Mouse (Mus musculus): Measurements from ENCODE around the gene Aff1. TPM values are rescaled to one million over a fixed set of nuclear protein-coding genes. Genes with fewer than 3 reads are reported as not detected.

Gene Aff1
- total RNA-seq, 2 experiments from 2014 or later: 38.4 to 56.7 TPM

DNA sequence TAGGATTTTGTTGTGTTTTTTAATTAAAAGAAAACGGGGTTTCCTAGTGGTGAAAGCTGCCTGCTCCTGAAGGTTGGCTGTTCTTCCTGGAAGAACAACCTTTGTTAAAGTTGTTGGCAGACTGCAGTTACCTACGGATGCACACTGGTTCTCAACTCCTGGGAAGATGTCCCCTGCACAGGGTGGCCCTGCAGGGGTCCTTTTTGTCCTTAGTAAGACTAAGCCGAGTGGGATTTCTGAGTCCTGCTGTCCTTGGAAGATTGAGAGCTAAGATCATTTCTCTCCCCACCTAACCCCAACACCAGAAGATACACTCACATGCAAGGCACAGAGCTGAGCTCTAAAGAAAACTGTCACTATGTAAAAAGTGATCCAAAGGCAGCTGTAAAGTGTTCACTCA lies 32.6 kb downstream of the Aff1 start:
- DNase-seq: no peak
- intact Hi-C loops (cut with DNase I): no loop called here

DNA sequence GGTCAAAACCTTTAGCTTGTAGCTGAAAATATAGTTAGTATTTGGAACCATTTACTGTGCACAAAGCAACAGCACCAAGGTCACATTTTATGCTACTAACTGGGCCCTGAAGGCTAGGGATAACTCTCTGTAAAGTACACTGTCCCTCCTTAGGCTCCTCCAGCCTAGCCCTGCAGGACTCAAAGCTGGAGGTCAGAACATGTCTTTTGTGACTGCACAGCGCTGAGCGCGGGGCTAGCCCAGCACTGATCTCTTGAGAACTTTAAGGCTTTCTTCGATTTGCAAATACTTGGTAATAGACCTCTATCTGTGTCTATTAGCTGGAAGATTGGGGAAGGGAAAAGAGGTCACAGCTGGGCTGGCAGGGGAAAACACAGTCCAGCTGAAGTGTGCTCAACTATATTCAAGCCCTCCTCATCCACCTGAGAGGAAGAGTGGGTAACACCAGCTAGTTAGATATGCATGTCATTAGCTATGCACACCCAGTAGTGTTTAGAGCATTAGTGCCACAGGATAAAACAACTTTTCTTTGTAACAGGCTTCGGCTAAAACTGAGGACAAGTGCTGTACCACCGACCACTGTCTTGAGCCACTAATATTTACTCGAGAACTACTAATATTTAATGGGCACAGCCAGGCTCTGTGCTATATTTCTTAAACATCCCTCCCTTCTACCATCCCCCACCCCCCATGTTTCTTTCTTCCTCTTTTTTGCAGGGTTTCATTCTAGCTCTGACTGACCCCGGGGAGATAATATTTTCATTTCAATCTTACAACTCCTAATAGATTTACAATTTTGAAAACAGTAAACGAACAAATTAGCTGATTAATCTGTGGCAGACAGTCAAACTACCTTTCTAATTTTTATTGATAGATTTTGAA lies 33.3 kb downstream of the Aff1 start:
- intact Hi-C loops (cut with DNase I): no loop called here
- no peak for DNase-seq

DNA sequence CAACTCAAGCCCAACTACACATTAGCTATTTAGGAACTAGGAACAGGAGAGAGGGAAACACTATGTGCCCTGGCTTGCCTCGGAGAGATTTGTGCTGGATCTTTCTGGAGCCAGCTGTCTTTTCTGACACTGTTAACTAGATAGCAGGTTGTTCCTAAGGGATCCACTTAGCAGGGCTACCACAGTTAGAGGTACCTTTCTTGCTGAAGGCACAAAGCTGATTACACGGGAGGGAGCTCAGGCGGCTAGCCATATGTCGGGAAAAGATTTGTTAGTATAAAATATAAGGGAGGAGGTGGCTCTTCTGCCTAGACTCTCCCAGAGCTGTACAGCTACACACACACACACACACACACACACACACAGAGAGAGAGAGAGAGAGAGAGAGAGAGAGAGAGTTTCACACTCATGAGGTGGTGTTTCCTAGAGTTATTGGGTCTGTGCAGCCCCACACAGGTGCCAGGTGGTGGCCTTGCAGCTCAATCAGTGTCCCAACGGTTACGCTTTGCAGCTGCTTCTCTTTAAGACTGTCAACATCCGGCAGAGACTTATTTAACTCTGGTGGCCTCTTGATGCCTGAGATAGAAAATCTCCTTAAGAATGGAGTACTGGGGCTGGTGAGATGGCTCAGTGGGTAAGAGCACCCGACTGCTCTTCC lies 34.2 kb downstream of the Aff1 start:
- DNase-seq: no peak
- intact Hi-C loops (cut with DNase I): no loop called here

DNA sequence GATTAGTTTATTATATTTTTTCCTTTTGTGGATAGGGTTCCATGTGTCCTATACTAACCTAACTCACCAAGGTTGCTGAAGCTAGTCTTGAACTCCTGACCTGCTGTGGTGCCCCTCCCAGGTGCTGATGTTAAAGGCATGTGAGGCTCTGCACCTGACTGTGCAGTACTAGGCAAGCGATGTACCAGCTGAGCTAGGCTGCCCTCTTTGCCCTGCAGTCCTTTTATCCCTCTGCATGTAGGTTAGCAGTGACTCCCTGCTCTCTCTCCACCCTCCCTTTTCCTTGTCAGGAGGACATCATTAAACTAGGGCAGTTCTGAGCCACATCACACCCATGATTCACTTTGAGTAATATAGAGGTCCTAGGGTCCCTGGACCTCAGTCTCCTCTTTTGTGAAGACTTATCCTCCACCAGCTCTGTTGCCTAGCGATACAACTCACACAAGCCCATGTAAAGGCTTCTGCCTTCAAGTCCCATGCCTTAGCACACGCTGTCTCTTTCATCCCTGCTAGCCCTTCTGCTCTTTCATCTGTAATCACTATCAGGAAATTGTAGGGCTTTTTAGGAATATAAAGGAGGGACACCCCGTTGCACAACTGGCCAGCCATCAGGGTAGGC lies 35.7 kb downstream of the Aff1 start:
- DNase-seq: no peak
- intact Hi-C loops (cut with DNase I): no loop called here

DNA sequence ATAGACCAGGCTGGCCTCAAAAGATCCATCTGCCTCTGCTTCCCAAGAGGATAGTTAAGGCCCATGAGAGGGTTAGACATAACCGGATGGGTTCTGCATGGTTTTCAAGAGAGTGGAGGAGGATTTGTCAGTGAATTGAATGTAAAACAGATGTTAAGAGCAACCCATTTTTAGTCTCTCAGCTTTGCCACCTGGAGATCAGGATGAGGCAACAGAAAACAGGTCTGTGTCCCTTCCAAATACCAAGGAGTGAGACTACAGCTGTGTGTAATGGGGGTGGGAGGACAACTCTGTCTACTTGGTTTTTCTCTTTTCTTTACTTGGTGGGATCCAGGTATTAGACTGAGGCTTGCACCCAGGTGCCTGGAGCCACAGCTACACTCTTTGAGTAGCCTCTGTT lies 37.1 kb downstream of the Aff1 start:
- intact Hi-C loops (cut with DNase I): no loop called here
- no peak for DNase-seq

DNA sequence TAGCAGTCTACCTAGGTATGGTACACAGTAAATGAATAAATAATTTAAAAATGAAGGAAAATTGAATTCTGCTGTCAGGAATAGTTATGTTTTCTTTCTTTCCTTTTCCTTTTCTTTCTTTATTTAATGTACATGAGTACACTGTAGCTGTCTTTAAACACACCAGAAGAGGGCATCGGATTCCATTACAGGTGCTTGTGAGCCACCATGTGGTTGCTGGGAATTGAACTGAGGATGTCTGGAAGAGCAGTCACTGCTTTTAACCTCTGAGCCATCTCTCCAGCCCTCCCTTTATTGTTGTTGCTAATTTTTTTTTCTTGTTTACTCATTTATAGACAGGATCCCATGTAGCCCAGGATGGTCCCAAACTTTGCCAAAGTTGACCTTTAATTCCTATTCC lies 38.0 kb downstream of the Aff1 start:
- intact Hi-C loops (cut with DNase I): no loop called here
- no peak for DNase-seq

DNA sequence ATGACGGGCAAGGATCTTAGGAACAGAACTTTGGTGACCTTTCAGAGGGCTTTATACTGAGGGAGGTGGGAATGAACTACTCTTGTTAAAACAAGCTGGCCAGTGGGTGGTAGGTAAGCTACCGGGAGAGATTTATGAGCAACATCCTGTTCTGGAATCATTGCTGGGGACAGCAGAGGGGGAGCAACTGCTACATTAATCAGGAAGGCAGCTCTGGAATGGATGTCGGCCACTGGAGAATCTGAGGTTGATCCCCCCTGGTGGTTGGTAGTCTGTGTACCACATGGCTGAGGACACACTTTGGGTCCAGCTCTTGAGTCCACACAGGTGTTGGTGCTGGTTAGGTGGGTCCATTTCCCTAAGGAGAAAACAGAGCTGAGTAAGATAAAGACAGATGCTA lies 38.6 kb downstream of the Aff1 start:
- intact Hi-C loops (cut with DNase I): no loop called here
- no peak for DNase-seq

DNA sequence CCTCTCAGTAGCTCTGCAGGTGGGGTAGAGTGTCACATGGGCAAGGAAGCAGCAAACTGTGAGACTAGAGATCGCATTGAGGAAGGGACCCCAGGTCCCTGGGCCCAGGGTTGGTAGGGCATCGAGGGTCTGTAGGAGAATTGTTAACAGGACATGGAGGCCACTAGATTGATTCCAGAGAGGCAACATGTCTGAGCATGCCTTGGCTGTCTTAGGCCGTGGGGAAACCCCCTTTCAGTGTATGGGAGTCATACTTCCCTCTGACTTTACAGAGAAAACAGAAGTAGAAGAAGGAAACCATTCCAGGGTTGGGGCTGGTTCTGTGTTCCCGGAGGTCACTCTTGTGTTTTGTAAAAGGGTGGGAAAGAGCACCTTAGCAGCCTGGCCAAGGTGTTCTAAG lies 40.4 kb downstream of the Aff1 start:
- no peak for DNase-seq
- intact Hi-C loops (cut with DNase I): no loop called here

DNA sequence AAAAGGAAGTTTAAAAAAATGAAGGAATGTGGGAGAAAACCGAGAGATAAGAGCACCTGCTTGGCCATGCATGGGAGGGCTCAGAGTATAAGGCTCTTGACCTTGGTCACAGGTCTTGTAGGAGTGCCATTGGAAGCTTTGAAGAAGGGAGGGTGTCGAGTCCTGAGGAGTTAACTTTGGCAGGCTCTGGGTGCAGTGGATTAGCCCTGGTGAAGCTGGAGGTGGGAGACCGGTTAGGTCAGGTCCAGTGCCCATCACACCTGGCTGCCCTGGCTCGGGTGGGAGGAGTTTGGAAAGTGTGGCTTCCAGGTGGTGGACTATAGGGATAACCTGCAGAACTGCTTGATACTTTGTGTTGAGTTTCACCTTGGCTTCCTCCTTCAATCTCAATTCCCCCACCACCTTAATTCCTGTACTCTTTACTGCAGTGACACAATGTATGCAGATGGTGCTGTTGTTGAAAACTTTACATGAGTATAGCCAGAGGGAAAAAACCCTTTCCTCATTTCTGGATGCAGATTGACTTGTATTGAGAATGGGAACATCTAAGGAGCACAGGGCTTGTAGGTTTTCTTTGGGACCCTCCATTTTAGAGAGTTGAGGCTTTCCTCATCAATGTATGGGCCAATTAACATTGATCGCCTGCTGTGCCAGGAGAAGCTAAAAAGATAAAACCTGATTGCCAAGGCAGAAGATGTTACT lies 43.4 kb downstream of the Aff1 start:
- DNase-seq: no peak
- intact Hi-C loops (cut with DNase I): no loop called here

DNA sequence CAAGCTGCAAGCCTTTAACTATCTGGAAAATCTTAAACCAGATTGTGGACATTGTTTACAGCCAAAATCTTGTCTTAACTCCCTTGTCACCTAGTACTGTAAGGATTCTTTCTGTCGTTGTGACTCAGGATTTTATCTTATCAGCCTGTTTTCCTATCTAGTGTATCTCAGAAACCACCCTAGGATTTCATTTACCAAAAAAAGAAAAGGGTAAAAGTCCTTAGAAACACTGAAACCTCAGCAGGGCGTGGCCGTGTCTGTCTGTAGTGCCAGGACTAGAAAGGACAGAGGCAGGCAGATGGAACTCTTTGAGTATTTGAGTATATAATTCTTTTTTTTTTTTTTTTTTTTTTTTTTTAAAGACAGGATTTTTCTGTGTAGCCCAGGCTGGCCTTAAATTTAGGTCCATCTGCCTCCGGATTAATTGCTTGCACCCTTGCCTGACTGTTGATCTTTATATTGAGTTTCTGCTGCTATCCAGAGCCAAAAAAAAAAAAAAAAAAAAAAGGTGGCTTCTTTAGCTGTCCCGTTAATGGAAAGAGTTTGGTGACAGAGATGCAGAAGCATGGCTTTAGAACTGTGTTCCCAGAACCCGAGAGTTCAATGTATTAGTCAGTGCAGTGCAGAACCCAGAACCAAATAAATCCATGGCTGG lies 44.5 kb downstream of the Aff1 start:
- DNase-seq: no peak
- intact Hi-C loops (cut with DNase I): no loop called here

DNA sequence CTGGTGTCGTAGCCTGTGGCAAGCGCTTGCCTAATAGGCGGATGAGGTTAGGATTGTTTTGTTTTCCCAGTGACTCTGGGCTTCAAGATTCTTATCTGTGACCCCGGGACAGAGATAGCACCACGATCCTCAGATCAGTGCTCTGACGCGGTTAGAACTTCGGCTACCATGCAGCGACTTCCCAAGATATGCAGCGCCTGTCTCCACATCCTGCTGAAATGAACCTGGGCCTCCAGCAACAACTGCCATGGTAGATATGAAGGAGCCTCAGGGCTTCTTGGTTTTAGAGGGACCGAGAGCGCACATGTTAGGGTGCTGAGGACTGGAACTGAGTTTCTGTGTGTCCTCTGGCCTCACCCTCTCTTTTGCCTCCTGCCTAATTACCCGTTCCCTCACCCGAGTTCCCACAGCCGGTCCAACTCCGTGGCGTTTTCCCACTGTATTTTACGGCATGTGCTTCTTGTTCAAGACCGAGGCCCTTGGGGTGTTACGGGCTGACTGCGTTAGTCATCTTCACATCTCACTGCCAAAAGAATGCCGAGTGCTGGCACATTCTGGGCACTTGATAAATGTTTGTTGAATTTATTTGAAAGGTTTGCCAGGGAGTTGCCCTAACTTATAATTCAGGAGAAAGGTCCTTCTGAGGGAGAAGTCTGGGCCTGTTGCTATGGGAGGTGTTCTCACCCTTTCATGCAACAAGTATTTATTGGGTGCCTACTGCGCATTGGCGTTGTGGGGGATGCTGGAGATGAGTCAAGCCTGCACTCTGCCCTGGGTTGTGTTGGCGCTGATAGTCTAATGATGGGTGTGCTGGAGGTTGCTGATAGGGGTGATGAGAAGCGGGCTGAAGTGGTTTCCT lies 45.3 kb downstream of the Aff1 start:
- intact Hi-C loops (cut with DNase I): no loop called here
- DNase-seq: no peak

DNA sequence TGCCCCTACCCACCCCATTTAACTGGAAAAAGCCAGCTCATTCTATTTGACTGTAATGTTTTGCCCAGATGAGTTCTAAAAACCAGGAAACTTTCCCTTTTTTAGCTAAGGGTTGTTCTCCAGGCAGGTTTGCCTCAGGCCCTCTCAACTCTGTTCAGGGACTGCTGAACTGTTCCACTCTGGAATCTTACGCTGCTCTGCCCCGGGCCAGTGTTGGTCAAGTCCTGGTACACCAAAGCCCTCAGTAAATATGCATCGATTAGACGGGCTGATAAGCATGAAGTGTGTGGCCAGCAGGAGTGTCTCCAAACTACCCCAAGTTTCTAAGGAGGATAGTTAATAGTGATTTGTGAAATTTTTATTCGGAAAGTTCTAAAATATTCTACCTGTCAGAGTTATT lies 46.3 kb downstream of the Aff1 start:
- DNase-seq: no peak
- intact Hi-C loops (cut with DNase I): no loop called here

DNA sequence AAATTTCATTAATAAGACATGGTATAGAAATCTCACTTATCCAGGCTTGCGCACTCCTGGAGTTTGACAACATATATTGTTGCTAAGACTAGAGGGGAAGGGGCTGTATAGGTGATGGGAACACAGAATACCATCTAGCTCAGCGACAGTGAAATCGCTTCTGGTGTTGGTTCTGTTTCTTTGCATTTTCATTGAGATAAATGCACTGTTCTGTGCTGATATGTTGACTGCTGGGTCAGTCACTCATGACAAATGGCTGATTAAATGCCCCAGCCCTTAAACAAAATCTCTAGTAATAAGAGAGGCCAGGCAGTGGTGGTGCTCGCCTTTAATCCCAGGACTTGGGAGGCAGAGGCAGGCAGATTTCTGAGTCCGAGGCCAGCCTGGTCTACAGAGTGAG lies 47.0 kb downstream of the Aff1 start:
- DNase-seq: no peak
- intact Hi-C loops (cut with DNase I): no loop called here

DNA sequence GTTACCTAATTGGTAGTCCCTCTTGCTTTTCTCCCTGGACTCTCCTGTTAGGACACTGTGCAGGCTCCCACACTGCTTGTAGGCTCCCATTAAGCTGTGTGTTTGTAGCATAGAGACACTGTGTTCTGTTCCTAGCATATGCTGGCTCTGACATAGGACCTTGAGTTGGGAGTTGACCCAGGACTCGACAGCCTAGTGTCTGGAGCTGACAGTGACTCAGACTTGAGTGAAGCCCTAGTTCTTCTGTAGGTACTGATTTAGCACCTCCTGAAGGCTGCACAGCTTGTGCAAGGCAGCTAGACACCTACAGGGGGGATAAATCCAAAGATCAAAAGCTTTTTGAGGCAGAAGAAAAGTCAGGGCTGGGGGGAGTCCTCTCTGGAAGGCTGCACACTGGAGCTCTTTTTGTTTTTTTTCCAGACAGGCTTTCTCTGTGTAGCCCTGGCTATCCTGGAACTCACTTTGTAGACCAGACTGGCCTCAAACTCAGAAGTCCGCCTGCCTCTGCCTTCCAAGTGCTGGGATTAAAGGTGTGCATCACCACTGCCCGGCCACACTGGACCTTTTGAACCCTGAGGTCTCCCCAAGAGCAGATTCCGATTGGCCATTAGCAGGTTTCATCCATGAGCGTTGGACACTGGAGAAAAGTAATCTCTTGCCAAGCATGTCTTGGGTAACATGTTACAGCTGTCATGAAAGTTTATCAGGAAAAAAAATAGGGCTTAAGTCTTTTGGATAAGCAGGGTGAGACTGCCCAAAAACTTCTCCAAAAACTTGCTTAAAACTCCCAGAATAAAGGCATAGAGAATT lies 48.1 kb downstream of the Aff1 start:
- DNase-seq: no peak
- intact Hi-C loops (cut with DNase I): no loop called here

DNA sequence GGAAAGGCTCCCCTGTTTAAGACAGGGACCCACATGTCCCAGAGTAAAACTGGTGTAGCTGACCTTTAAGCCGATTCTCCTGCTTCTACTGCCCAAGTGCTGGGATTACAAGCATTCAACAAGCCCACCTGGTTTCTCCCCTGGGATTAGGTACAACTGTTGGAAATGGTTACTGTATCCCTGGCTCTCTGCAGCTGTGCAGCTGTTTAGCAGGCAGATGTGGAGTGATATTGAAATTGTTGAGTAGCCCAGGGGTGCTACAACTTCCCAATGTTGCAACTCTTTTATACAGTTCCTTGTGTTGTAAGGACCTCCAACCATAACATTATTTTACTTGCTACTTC lies 48.7 kb downstream of the Aff1 start:
- no peak for DNase-seq
- intact Hi-C loops (cut with DNase I): no loop called here

DNA sequence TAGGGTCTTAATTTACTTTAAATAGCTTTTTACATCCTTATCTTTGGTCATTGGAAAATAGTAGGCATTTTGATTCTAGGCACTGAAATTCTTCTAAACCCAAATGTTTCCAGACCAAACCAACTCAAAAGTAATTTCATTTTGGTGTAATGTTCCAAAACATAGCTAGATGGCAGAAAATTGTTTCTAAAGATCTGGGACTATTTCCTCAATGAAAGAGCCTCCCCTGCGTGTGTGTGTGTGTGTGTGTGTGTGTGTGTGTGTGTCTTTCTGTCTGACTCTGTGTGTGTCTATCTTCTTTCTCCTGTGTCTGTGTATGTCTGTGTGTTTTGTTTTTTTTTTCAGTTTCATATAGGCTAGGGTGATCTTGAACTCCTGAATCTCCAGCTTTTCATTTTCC lies 49.3 kb downstream of the Aff1 start:
- intact Hi-C loops (cut with DNase I): no loop called here

DNA sequence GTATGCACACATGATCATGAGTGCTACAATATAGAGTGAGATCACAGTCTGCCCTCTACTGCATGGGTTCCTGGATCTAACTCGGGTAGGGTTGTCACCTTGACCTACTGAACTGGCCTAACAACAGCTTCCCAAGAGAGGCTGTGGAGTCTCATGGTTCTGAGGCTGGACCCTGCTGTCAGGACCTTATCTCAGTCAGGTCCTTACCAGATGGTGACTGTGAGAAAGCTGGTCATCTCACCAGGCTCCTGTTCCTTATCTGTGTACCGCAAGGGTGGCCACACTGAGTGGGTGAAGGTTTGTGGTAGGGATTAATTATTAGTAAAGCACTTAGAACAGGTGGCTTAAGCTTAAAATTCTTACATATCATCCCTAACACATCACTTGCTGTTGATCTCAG lies 49.8 kb downstream of the Aff1 start:
- intact Hi-C loops (cut with DNase I): no loop called here
- DNase-seq: no peak

More for the DNA sequence above, 49.3 kb downstream of the Aff1 start:
- no peak for DNase-seq

DNA sequence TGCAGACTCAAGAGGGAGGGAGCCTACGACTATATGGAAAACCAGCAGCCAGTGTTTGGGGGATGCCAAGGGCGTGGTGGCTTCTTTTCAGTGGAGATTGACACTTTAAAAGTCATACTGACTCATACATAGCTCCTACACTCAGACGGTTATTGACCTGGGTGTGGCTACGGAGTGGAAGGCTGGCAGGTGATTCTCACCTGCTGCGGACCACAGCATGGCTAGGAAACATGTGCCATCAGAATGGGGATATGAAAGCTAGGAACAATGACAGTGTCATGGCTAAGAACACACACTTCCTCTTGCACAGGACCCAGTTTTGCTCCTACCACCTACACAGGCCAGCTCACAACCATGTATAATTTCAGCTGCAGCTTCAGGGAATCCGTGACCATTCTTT lies 52.4 kb downstream of the Aff1 start:
- DNase-seq: no peak
- intact Hi-C loops (cut with DNase I): no loop called here

DNA sequence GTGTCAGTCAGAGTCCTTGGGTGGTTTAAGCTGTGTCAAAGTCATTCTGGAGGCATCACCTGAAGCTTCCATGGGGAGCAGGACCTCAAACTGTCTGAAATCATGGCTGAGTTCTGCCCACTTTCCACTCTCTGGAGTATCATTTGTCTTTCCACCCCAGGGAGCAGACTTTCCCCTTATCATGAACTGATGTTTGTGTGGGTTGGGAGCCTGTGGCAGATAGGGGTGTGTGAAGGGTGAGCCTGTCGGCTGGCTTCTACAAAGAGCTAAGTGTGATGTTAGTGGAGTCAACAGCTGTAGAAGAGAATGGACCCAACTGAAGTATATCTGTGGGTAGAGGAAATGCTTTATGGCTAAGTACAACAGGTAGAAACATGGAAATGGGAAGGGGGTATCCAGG lies 53.5 kb downstream of the Aff1 start:
- no peak for DNase-seq
- intact Hi-C loops (cut with DNase I): no loop called here

All from heart, postnatal 10 days (tissue).